11 mouse cellular contexts compared by ENCODE assay signal in the genomic region with DNA sequence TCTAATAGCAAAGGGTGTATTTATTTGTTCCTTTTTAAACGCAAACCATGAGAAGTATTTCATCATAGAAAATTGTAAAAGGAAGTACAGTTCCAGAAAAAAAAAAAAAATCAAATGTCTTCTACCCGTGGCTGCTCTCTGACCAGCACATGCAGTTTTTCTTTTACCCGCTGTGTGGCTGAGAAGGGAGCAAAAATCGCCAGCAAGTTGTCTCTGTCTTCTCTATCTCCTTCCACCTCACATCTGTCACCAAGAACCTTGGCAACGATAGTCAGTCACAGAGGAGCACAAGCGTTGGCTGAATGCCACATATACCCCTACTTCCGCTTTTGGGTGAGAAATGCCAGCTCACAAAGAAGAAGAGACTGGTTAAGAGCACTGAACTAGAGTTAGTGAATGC. TPM values are rescaled to one million over a fixed set of nuclear protein-coding genes. Genes with fewer than 3 reads are reported as not detected.
DNase-seq lines count a peak whose midpoint lies in the region; ATAC-seq and TF ChIP-seq lines count a peak whose summit lies in the region.
"Had no signal": no experiment of that assay in that cellular context is flagged by ENCODE, and none has a peak within 500 bp of the region (broad histone marks: within the 10 kb centered on the region; RNA-seq: fewer than 3 reads in every experiment).

No protein-coding gene starts in this region.

- H3K27me3 ChIP-seq in midbrain, postnatal 0 days (ENCODE audit: insufficient read depth, low read length) = no peaks in the 10 kb centered on the region
- H3K27me3 ChIP-seq in midbrain, embryonic 11.5 days (ENCODE audit: control insufficient read depth, insufficient read depth, low read length) = no peaks in the 10 kb centered on the region

- DNase-seq in midbrain, postnatal 0 days (ENCODE audit: low spot score) = peak; percentile 67
- DNase-seq in midbrain, embryonic 11.5 days (ENCODE audit: low spot score, missing footprints) = no peak
- no peak for DNase-seq in embryo, embryonic 9.5 days (ENCODE audit: extremely low spot score)
- DNase-seq in c-Kit-positive CD71-positive TER-119-positive erythroid progenitor cells, embryonic 14.5 days (ENCODE audit: low spot score) = no peak
- no peak for DNase-seq in right cerebral cortex, postnatal 14 days

- WGBS in midbrain, postnatal 0 days = 62% methylated on average over 7 of the region's 7 CpGs
- WGBS in midbrain, embryonic 11.5 days = 79% methylated on average over 7 of the region's 7 CpGs

- no peaks in the 10 kb centered on the region for H3K36me3 ChIP-seq in midbrain, postnatal 0 days (ENCODE audit: insufficient read depth, low read length)
- H3K36me3 ChIP-seq in midbrain, embryonic 11.5 days (ENCODE audit: control insufficient read depth, insufficient read depth, low read length) = no peaks in the 10 kb centered on the region

- H3K9ac ChIP-seq in midbrain, postnatal 0 days (replicated peaks; ENCODE audit: low read length, poor library complexity, severe bottlenecking) = no peak overlapping the region
- H3K9ac ChIP-seq in midbrain, embryonic 11.5 days (ENCODE audit: low read length) = no peak overlapping the region
- H3K9ac ChIP-seq: liver, embryonic 14.5 days had no signal

- no peak overlapping the region for H3K4me3 ChIP-seq in midbrain, postnatal 0 days (ENCODE audit: low read depth, low read length)
- no peak overlapping the region for H3K4me3 ChIP-seq in midbrain, embryonic 11.5 days (ENCODE audit: low read depth, low read length)

- no peaks in the 10 kb centered on the region for H3K4me1 ChIP-seq in midbrain, postnatal 0 days (ENCODE audit: insufficient read depth, low read length)
- H3K4me1 ChIP-seq in midbrain, embryonic 11.5 days (ENCODE audit: control insufficient read depth, insufficient read depth, low read length) = no peaks in the 10 kb centered on the region

- ATAC-seq in midbrain, postnatal 0 days (ENCODE audit: low FRiP score) = no peak
- no peak for ATAC-seq in midbrain, embryonic 11.5 days (ENCODE audit: low FRiP score)
- ATAC-seq in granulocyte monocyte progenitor cell, adult 5-6 weeks (replicated peaks; ENCODE audit: poor library complexity, severe bottlenecking) = peak; percentile 96
- ATAC-seq in megakaryocyte-erythroid progenitor cell, adult 5-6 weeks (replicated peaks; ENCODE audit: low FRiP score, low TSS enrichment, poor library complexity, severe bottlenecking) = peak; percentile 98

- no peak overlapping the region for H3K4me2 ChIP-seq in midbrain, postnatal 0 days (ENCODE audit: low read depth, low read length, poor library complexity, severe bottlenecking)
- H3K4me2 ChIP-seq in midbrain, embryonic 11.5 days = no peak overlapping the region

- no peak for TF ChIP-seq CTCF in midbrain, postnatal 0 days (IDR thresholded peaks at IDR 0.05)

- H3K27ac ChIP-seq in midbrain, postnatal 0 days (ENCODE audit: low read depth, low read length) = no peak overlapping the region
- no peak overlapping the region for H3K27ac ChIP-seq in midbrain, embryonic 11.5 days (ENCODE audit: low read depth, low read length)
- H3K27ac ChIP-seq: liver, embryonic 14.5 days; stomach, postnatal 0 days had no signal

- H3K9me3 ChIP-seq in midbrain, postnatal 0 days (ENCODE audit: low read length) = no peaks in the 10 kb centered on the region
- no peaks in the 10 kb centered on the region for H3K9me3 ChIP-seq in midbrain, embryonic 11.5 days (ENCODE audit: control insufficient read depth, low read length)

RNA-seq across cellular contexts. Expression of a gene that starts 13.7 kb away (rescaled TPM):
- 0.24 and 0.27 TPM in 2 replicates for total RNA-seq in midbrain, postnatal 0 days (2014; rRNA removed)
- polyA plus RNA-seq in midbrain, postnatal 0 days (2015; fragmentation: Nextera tagmentation; extraction: Ambion mirVana) = 0.21 and 0.33 TPM in 2 replicates
- not detected in 2 replicates for polyA plus RNA-seq in midbrain, embryonic 11.5 days (2014; fragmentation: Nextera tagmentation; extraction: Ambion mirVana)
- total RNA-seq in granulocyte monocyte progenitor cell, adult 5-6 weeks (2014; fragmentation: Nextera tagmentation) = not detected in 2 replicates
- total RNA-seq in granulocyte monocyte progenitor cell, adult 5-6 weeks (2017) = not detected in 2 replicates
- total RNA-seq in megakaryocyte-erythroid progenitor cell, adult 5-6 weeks (2014; fragmentation: Nextera tagmentation) = not detected in 2 replicates
- not detected in 2 replicates for total RNA-seq in megakaryocyte-erythroid progenitor cell, adult 5-6 weeks (2017)
- polyA plus RNA-seq: stomach, postnatal 0 days had no signal

RNA-seq across cellular contexts. Expression of a gene that starts 32.8 kb away (rescaled TPM):
- total RNA-seq in midbrain, postnatal 0 days (2014; rRNA removed) = not detected in 2 replicates
- not detected in 2 replicates for polyA plus RNA-seq in midbrain, postnatal 0 days (2015; fragmentation: Nextera tagmentation; extraction: Ambion mirVana)
- not detected in 2 replicates for polyA plus RNA-seq in midbrain, embryonic 11.5 days (2014; fragmentation: Nextera tagmentation; extraction: Ambion mirVana)
- total RNA-seq in granulocyte monocyte progenitor cell, adult 5-6 weeks (2014; fragmentation: Nextera tagmentation) = not detected in 2 replicates
- not detected in 2 replicates for total RNA-seq in granulocyte monocyte progenitor cell, adult 5-6 weeks (2017)
- not detected in 2 replicates for total RNA-seq in megakaryocyte-erythroid progenitor cell, adult 5-6 weeks (2014; fragmentation: Nextera tagmentation)
- not detected in 2 replicates for total RNA-seq in megakaryocyte-erythroid progenitor cell, adult 5-6 weeks (2017)
- total RNA-seq: gastrocnemius, adult 8-10 months had no signal
- polyA plus RNA-seq: embryonic facial prominence, embryonic 11.5 days; liver, embryonic 14.5 days; stomach, postnatal 0 days had no signal

RNA-seq across cellular contexts. Expression of a gene that starts 54.9 kb away (rescaled TPM):
- total RNA-seq in midbrain, postnatal 0 days (2014; rRNA removed) = 25.5 and 29.2 TPM in 2 replicates
- polyA plus RNA-seq in midbrain, postnatal 0 days (2015; fragmentation: Nextera tagmentation; extraction: Ambion mirVana) = 69.0 and 74.7 TPM in 2 replicates
- polyA plus RNA-seq in midbrain, embryonic 11.5 days (2014; fragmentation: Nextera tagmentation; extraction: Ambion mirVana) = 64.4 and 68.2 TPM in 2 replicates
- 27.1 and 31.9 TPM in 2 replicates for total RNA-seq in granulocyte monocyte progenitor cell, adult 5-6 weeks (2014; fragmentation: Nextera tagmentation)
- 26.7 and 27.2 TPM in 2 replicates for total RNA-seq in granulocyte monocyte progenitor cell, adult 5-6 weeks (2017)
- 13.2 and 15.5 TPM in 2 replicates for total RNA-seq in megakaryocyte-erythroid progenitor cell, adult 5-6 weeks (2014; fragmentation: Nextera tagmentation)
- total RNA-seq in megakaryocyte-erythroid progenitor cell, adult 5-6 weeks (2017) = 15.9 and 19.2 TPM in 2 replicates

Comparison
In these comparisons a context has a peak if more than half of its experiments do, and no peak if none do; other contexts are left out.
1. ATAC-seq: peak in granulocyte monocyte progenitor cell, adult 5-6 weeks (single experiment) and megakaryocyte-erythroid progenitor cell, adult 5-6 weeks (single experiment); none in midbrain, postnatal 0 days (single experiment) and midbrain, embryonic 11.5 days (single experiment).